Mouse (Mus musculus): ENCODE measurements around the gene Nbdy.

Nbdy gene

DNA sequence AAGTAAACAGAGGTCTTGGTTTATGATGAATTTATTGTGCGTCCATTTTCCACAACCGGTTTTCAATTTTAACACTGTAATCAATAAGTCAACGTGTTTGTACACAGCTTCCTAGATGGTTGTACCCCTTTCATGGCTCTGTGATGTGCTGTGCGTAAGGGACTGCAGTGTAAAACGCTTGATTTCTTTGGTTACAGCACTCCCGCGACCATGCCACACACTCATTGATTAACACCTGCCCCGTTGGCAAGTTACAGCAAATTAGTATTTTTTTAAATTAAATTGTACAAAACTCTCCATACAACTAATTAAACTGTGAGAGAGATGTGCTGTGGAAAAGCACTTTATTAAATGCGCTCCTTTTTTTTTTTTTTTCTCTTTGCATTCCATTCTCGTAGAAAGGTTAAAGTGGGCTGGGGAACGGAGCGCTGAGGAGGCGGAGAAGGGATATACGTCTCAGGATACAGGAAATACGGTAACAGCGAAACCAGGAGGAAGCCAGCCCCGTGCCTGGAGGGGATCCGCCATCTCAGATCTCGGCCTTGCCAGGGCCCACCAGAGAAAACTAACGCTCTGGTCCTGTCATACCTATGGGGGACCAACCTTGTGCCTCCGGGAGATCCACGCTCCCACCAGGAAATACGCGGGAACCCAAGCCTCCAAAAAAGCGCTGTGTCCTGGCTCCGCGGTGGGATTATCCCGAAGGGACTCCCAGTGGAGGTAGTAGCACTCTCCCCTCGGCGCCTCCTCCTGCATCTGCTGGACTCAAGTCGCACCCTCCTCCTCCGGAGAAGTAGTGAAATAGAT is at the start of gene Nbdy:
TSS of gene Nbdy (plus strand) at position 481 of the 807 bp plus-strand sequence.
- peak; percentile 13 to 62 for DNase-seq (ENCODE audit: low spot score in 2 of 2)

DNA sequence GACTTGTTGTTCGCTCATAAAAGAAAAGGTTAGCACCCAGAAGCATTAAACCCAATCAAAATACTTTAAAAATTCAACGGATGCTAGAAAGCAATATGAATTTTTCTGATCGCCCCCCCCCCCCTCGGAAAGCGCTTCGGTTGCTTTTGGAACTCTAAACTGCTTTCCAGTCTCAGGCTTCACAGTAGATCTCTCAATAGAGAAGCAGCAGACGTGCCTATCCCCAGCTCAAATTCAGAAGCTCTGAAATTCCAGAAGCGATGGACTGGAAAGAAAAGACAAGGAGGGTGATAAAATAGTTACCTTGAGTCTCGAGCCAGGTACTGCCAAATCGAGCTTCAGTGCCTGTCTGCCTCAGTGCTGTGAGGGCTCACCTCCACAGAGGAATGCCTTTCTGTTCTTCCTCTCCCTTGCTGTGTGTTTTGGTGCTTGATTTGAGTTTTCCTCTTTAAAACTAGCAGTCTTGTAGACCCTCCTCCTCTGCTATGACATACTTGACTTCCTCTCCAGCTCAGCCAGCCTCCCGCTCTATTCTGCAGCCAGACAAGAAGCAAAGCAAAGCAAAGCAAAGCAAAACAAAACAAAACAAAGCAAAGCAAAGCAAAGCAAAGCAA is 27.5 kb upstream of the Nbdy start, which contains the start of gene Kctd12b:
TSS of gene Kctd12b (minus strand) at position 610 of the 614 bp plus-strand sequence.
- no peak for DNase-seq (ENCODE audit: low spot score in 2 of 2)

DNA sequence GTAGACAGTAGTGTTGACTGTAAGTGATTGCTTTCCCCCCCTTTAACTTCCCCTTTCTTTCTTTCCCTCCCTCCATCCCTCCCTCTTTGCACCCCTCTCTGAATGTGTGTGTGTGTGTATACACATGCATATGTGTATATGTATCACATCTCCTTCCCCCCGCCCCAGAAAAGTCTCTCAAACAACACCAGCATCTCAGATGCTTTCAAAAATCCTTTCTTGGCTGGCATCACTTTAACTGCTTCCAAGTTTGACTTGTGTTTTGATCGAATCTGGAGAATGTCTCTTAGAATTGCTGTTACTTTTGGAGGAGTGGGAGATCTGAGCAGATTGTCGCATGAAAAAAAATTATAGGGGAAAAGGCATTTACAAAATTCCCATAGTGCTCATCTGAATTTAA is 22.9 kb upstream of the Nbdy start:
- no peak for DNase-seq (ENCODE audit: low spot score in 2 of 2)

DNA sequence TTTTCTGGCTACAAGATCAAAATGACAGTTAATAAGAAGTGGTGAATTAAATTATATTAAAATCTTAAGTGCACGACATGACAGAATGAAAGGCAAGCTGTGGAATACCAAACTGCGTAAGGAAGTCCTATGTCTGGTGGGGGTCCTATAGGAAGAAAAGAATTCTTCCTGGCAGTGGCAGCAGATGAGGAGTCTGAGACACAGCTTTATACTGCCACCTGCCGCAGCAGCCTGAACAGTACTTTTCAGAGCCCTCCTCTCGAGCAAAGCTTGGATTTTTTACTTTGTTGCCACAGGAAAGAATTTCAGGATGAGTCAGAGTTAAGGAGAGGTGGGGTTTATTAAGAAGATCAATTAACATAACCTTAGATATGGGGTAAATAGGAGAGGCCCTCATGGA is 15.7 kb upstream of the Nbdy start:
- no peak for DNase-seq (ENCODE audit: low spot score in 2 of 2)

DNA sequence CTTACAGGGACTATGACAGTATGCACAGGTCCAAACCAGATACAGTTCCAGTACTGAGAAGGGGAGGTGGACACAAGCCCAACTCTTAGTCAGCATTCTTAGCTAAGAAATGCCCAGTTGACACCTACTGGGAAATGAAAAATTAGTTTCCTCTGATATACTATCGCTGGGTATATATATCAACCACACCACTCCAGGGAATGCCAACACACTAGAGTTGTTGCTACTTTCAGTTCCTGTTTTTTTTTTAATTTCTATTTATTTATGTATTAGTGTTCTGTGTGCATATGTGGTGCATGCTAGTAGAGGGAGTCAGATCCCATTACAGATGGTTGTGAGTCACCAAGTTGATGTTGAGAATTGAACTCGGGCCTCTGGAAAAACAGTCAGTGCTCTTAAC is 6.7 kb upstream of the Nbdy start:
- no peak for DNase-seq (ENCODE audit: low spot score in 2 of 2)

DNA sequence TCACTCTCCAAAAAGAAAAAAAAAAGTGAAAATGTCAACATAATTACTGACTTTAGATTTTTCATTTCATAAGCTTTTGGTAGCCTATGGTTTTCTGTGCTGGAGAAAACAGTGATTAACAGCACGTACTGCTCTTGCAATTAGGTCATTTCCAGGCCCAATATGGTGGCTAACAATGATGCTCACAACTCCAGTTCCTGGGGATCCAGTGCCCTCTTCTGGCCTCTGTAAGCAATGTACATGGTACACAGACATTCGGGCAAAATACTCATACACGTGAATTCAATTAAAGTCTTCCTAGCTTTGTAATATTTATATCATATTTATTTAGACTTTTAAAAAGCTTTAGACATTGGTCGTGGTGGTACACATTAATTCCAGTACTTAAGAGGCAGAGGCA is 3.8 kb upstream of the Nbdy start:
- DNase-seq (ENCODE audit: low spot score in 2 of 2), result no peak

DNA sequence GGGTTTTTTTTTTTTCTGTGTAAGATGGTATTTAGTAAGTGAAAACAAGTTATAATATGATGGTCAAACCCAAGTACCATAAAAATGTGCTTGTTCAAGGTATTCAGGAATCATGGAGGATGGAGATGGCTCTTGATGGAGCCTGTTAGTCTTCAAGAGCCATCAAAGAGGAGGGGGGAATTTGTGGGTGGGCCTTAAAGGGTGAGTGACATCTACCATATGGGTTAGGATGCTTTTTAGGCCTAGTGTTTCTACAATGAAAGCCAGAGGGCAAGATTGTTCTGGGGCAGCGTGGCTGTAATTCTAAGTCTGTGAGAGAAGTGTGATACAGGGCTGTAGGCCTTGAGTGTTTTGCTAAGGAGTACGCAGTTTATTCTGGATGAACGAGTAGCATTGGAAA is 1.0 kb downstream of the Nbdy start:
- no peak for DNase-seq (ENCODE audit: low spot score in 2 of 2)

DNA sequence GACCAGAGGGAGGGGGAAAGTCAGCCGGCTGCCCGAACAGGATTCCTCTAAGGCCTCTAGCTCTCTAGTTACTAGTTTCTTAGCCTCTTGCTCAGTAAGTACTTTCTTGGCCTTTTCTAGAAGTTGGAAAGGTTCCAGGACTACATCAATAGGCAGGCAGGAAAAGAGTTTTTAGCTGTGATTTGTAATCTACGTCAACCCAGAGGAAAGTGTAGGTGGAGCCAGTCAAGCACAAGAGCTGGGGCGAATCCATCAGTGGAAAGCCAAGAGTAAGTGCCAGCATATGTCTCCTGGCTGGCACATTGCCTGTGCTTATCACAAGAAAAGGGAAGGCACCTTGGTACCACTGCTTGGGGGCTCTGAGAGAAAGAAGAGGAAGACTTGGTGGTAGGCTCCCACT is 12.3 kb downstream of the Nbdy start:
- no peak for DNase-seq (ENCODE audit: low spot score in 2 of 2)

DNA sequence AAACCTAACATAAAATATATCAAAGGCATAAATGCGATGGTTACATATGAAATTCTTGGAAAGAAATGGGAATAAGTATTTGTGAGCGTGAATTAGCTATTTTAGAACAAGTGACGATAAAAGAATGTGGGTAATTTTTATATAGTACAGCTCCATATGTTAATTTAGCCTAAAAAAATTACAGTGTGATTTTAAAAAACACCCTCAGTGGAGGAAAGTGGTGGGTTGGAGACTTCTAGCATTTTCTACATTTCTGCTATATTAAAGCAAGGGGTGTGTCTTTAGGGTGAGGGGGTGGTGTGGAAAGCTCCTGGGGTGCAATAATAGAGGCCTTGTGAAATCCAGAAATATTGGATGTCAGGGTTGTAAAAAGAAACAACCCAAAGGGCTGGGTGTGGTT is 19.1 kb downstream of the Nbdy start:
- no peak for DNase-seq (ENCODE audit: low spot score in 2 of 2)

DNA sequence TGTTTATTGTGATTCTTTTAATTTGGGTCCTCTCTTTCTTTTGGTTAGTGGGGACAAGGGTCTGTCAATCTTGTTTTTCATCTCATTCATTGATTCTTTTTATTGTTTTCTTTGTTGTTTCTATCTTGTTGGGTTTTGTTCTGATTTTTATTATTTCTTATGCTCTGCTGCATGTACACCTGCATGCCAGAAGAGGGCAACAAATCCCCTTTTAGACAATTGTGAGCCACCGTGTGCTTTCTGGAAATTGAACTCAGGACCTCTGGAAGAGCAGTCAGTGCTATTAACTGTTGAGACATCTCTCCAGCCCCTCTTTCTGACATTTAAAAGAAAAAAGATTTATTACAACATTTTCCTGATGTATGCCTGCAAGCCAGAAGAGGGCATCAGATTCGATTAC is 25.8 kb downstream of the Nbdy start:
- DNase-seq (ENCODE audit: low spot score in 2 of 2), result no peak

All from spleen, postnatal 4 days (tissue).